Mouse (Mus musculus): Measurements from ENCODE around the gene Adam6a. TPM values are rescaled to one million over a fixed set of nuclear protein-coding genes. Genes with fewer than 3 reads are reported as not detected.

Gene Adam6a
- not detected in 2 replicates for polyA plus RNA-seq (2015; fragmentation: Nextera tagmentation; extraction: Ambion mirVana)

GRCm38 (mm10) chr12:113543608-113544007 is at the start of gene Adam6a:
Gene Adam6a (plus strand): TSS chr12:113543908.

Other genes with a start within 250 kb of the Adam6a start
- gene Adam6b, start 54.4 kb upstream of the Adam6a start, polyA plus RNA-seq (2015; fragmentation: Nextera tagmentation; extraction: Ambion mirVana): not detected in 2 replicates

Data from neural tube, postnatal 0 days (tissue).